Mouse (Mus musculus): ENCODE measurements around the gene Zdhhc17. TPM values are rescaled to one million over a fixed set of nuclear protein-coding genes. Genes with fewer than 3 reads are reported as not detected.

Gene Zdhhc17
- polyA plus RNA-seq, 1 experiment from 2014 or later = 9.1 TPM

- ATAC-seq = no peak
- H3K27ac ChIP-seq = no peak overlapping the region
- H3K27me3 ChIP-seq (replicated peaks) = peaks cover 23% of the 10 kb centered on the region
- no peaks in the 10 kb centered on the region for H3K9me3 ChIP-seq (replicated peaks)
- no peak overlapping the region for H3K4me3 ChIP-seq
- no peak overlapping the region for H3K4me2 ChIP-seq
- 83% methylated on average over 6 of the region's 6 CpGs for WGBS (ENCODE audit: insufficient replicate concordance)
- peaks cover 26% of the 10 kb centered on the region for H3K4me1 ChIP-seq
- no peak overlapping the region for H3K9ac ChIP-seq
- H3K36me3 ChIP-seq = no peaks in the 10 kb centered on the region
Measured at GRCm38 (mm10) chr10:110917521-110917920, 92.4 kb downstream of the Zdhhc17 start.

- Histone ChIP-seq H3K36me3 (no peaks in the 10 kb centered on the region), H3K9me3 (replicated peaks) (no peaks in the 10 kb centered on the region), H3K27ac (no peak overlapping the region), H3K4me1 (peaks cover 26% of the 10 kb centered on the region), H3K27me3 (replicated peaks) (peaks cover 18% of the 10 kb centered on the region), H3K9ac (no peak overlapping the region), H3K4me3 (no peak overlapping the region), H3K4me2 (no peak overlapping the region)
- WGBS (ENCODE audit: insufficient replicate concordance) = 61% methylated on average over 11 of the region's 11 CpGs
- ATAC-seq = no peak
Measured at GRCm38 (mm10) chr10:110916666-110917344, 93.1 kb downstream of the Zdhhc17 start.

- ATAC-seq = no peak
- WGBS (ENCODE audit: insufficient replicate concordance) = 75% methylated on average over 3 of the region's 3 CpGs
- Histone ChIP-seq H3K36me3 (no peaks in the 10 kb centered on the region), H3K9ac (no peak overlapping the region), H3K4me1 (no peaks in the 10 kb centered on the region), H3K27me3 (replicated peaks) (no peaks in the 10 kb centered on the region), H3K9me3 (replicated peaks) (no peaks in the 10 kb centered on the region), H3K4me3 (no peak overlapping the region), H3K4me2 (no peak overlapping the region), H3K27ac (no peak overlapping the region)
Measured at GRCm38 (mm10) chr10:110903862-110904261, 106.1 kb downstream of the Zdhhc17 start.

- Histone ChIP-seq H3K27ac (no peak overlapping the region), H3K4me2 (no peak overlapping the region), H3K9ac (no peak overlapping the region), H3K27me3 (replicated peaks) (no peaks in the 10 kb centered on the region), H3K4me1 (no peaks in the 10 kb centered on the region), H3K4me3 (no peak overlapping the region), H3K9me3 (replicated peaks) (no peaks in the 10 kb centered on the region), H3K36me3 (no peaks in the 10 kb centered on the region)
- WGBS (ENCODE audit: insufficient replicate concordance) = 59% methylated on average over 13 of the region's 13 CpGs
- ATAC-seq = no peak
Measured at GRCm38 (mm10) chr10:110899744-110900501, 110.0 kb downstream of the Zdhhc17 start.

Other genes with a start within 250 kb of the Zdhhc17 start
- gene Csrp2, start 90.4 kb downstream of the Zdhhc17 start, polyA plus RNA-seq (2016; fragmentation: Nextera tagmentation; extraction: Ambion mirVana) = 26.2 and 27.5 TPM in 2 replicates
- gene Osbpl8, start 154.6 kb upstream of the Zdhhc17 start, polyA plus RNA-seq (2016; fragmentation: Nextera tagmentation; extraction: Ambion mirVana) = 11.4 and 12.1 TPM in 2 replicates

Data from liver, embryonic 12.5 days (tissue).